Mouse (Mus musculus) cortical plate, adult 2 months (tissue): Measurements from ENCODE around the gene 9130230L23Rik.

Source experiments
- CTCF ChIP-seq: fragments of 200-500 bp; IDR thresholded peaks from 2 replicates; pipeline ENCODE4 v1.5.1; 2011; ENCODE audit warnings: mild to moderate bottlenecking, control low read depth, low read length; ENCODE audit not compliant: insufficient read depth; ENCODE audit errors: extremely low read depth
- POLR2A ChIP-seq: fragments of 200-500 bp; IDR thresholded peaks from 2 replicates; pipeline ENCODE4 v1.6.1; 2011; ENCODE audit warnings: mild to moderate bottlenecking, low read length, control low read depth; ENCODE audit not compliant: insufficient read depth; ENCODE audit errors: extremely low read depth

GRCm38 (mm10) chr5:65956144-65957008, 47.7 kb downstream of the 9130230L23Rik start:
- TF ChIP-seq CTCF, result no peak
- no peak for TF ChIP-seq POLR2A
